Mouse (Mus musculus): ENCODE results near the gene AI464131. TPM values are rescaled to one million over a fixed set of nuclear protein-coding genes. Genes with fewer than 3 reads are reported as not detected.

AI464131 gene
- polyA plus RNA-seq, 1 experiment from 2014 or later = 4.2 TPM

DNA sequence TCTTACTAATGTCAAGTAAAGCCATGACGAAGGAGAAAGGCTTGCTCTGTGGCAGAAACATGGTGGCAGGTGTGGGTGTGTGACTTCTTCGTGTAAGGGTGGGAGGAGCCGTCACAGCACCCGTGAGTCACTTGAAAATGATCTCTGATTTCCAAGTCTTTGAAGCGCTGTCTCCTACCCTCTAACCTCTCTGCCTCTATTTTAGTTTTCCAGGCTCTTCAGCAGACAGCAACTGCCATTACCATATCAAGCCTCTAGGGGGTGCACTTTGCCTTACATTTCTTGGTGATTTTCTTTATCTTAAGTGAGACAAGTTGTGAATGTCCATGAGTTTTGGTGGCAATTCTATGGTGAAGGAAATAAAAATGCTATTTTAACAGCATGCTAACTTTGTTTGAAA, 19.9 kb upstream of the AI464131 start:
- Histone ChIP-seq H3K4me1 (0 out of 2 replicates have a peak, but pooled peaks cover 4% of the 10 kb centered on the region), H3K27me3 (no peaks in the 10 kb centered on the region; the same call in 1 of the 2 replicates), H3K9ac (no peak overlapping the region), H3K4me2 (no peak overlapping the region), H3K36me3 (no peaks in the 10 kb centered on the region), H3K4me3 (no peak overlapping the region), H3K27ac (no peak overlapping the region), H3K9me3 (no peaks in the 10 kb centered on the region)
- no peak for ATAC-seq (ENCODE audit: borderline replicate concordance, extremely low read depth, low FRiP score, low TSS enrichment)
- 42% methylated on average over 5 of the region's 5 CpGs for WGBS

DNA sequence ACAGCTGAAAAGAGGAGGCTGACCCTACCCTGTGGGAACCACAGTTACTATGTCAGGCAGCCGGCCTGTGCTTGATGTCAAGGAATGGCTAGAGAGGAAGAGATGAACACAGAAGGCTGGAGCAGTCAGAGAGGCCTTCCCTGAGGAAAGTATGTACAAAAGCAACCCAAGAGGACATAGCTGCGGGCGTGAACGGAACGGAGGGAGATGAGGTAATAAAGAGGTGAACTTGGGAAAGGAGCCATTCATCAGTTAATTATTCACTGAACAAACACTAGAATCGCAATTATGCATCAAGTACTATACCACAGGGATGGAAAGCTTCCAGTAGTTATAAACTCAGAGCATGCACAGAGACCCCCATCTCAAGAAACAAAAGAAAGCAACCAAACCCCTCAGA, 19.3 kb upstream of the AI464131 start:
- 54% methylated on average over 6 of the region's 6 CpGs for WGBS
- no peaks in the 10 kb centered on the region; the same call in 1 of the 2 replicates for H3K27me3 ChIP-seq
- no peaks in the 10 kb centered on the region for H3K36me3 ChIP-seq
- 0 out of 2 replicates have a peak, but pooled peaks cover 4% of the 10 kb centered on the region for H3K4me1 ChIP-seq
- no peak for ATAC-seq (ENCODE audit: borderline replicate concordance, extremely low read depth, low FRiP score, low TSS enrichment)
- H3K9ac ChIP-seq = no peak overlapping the region
- H3K4me2 ChIP-seq = no peak overlapping the region
- no peak overlapping the region for H3K27ac ChIP-seq
- no peak overlapping the region for H3K4me3 ChIP-seq
- no peaks in the 10 kb centered on the region for H3K9me3 ChIP-seq

DNA sequence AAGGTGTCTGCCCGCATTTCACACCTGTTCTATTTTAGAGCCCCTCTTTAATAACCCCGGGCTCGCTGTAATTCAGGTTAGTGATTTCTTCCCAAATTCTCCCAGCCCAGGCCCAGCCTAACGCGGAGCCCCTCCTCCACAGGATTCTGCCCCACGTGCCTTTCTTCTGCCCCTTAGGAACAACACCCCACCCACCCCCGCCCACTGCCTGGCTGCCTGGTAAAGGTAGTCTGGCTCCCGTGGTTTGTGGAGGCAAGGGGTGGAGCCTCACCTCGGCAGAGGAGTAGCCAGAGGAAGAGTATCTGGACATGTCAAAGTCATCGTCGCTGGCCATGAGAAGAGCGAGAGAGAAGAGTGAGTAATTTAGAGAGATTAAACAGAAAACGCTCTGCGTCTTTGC, 17.8 kb upstream of the AI464131 start:
- Histone ChIP-seq H3K9ac (no peak overlapping the region), H3K4me2 (no peak overlapping the region), H3K4me3 (no peak overlapping the region), H3K36me3 (no peaks in the 10 kb centered on the region), H3K4me1 (0 out of 2 replicates have a peak, but pooled peaks cover 4% of the 10 kb centered on the region), H3K27ac (no peak overlapping the region), H3K27me3 (no peaks in the 10 kb centered on the region; the same call in 1 of the 2 replicates), H3K9me3 (no peaks in the 10 kb centered on the region)
- 34% methylated on average over 14 of the region's 14 CpGs for WGBS
- no peak for ATAC-seq (ENCODE audit: borderline replicate concordance, extremely low read depth, low FRiP score, low TSS enrichment)

DNA sequence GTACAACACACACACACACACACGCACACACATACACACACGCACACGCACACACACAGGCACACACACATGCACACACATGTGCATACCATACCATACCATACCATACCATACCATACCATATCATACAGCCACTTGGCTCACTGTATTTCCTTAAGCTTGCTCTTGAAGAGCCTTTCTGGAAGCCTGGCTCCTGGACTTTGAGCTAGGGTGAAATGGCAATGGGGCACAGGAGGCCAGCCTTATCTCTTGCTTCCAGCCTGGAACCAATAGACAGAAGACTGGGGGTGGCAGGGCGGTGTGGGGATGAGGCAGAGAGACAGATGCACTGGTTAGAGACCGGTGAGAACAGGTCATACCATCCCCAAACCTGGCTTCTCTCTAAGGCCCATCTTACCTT, 16.3 kb upstream of the AI464131 start:
- Histone ChIP-seq H3K4me3 (no peak overlapping the region), H3K4me1 (0 out of 2 replicates have a peak, but pooled peaks cover 4% of the 10 kb centered on the region), H3K27ac (no peak overlapping the region), H3K36me3 (no peaks in the 10 kb centered on the region), H3K4me2 (no peak overlapping the region), H3K27me3 (no peaks in the 10 kb centered on the region), H3K9me3 (no peaks in the 10 kb centered on the region), H3K9ac (no peak overlapping the region)
- WGBS = 84% methylated on average over 5 of the region's 5 CpGs
- no peak for ATAC-seq (ENCODE audit: borderline replicate concordance, extremely low read depth, low FRiP score, low TSS enrichment)

DNA sequence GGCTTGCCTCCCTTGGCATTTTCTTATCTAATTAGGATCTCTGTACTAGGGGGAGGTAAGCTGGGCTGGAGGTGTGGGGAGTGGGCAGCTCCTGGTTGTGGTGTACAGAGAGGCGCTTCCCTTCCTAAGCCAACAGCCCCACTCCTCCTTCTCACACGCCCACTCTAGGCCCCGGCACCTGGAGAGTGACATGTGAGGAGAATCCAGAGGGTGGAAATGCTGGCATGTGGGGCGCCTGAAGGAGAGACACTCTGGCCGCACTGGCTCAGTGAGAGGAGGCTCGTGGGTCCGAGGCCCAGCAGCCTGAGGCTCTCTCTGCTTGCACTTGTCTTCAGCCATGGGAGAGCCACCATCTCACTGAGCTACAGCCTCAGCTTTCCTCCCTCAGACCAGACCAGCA, 15.5 kb upstream of the AI464131 start:
- H3K4me1 ChIP-seq = 0 out of 2 replicates have a peak, but pooled peaks cover 4% of the 10 kb centered on the region
- H3K27me3 ChIP-seq = 0 out of 2 replicates have a peak, but pooled peaks cover 5% of the 10 kb centered on the region
- H3K9ac ChIP-seq = no peak overlapping the region
- ATAC-seq (ENCODE audit: borderline replicate concordance, extremely low read depth, low FRiP score, low TSS enrichment) = no peak
- 58% methylated on average over 7 of the region's 7 CpGs for WGBS
- H3K27ac ChIP-seq = no peak overlapping the region
- H3K4me3 ChIP-seq = no peak overlapping the region
- no peaks in the 10 kb centered on the region for H3K36me3 ChIP-seq
- H3K4me2 ChIP-seq = no peak overlapping the region
- no peaks in the 10 kb centered on the region for H3K9me3 ChIP-seq

DNA sequence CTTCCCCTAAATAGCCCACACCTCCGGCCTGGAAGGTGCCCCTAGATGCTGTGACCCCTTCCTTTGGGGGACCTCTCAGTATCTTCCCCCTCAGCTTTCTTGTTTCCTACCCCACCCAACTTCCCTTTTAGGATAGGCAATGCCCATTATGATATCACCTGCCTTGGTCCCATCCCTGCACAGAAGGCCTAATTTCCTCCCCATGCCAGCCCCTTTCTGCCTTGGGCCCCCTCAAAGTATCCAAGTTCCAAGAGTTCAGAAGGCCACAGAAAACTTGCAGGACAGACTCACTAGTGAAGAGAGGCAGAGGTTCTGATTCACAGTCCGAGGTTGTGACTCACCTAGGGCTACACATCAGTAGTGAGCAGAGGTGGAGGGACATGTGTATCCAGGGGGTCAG, 14.4 kb upstream of the AI464131 start, which contains the start of gene 1110017D15Rik:
Gene 1110017D15Rik, minus strand, starts transcription at position 101 of the 400 bp plus-strand sequence.
- Histone ChIP-seq H3K27ac (no peak within 1 kb of the TSS), H3K36me3 (no peaks in the 10 kb centered on the region), H3K9ac (no peak within 1 kb of the TSS), H3K4me1 (no peaks in the 10 kb centered on the region), H3K9me3 (no peaks in the 10 kb centered on the region), H3K4me3 (no peak within 1 kb of the TSS), H3K4me2 (no peak within 1 kb of the TSS), H3K27me3 (0 out of 2 replicates have a peak, but pooled peaks cover 5% of the 10 kb centered on the region)
- ATAC-seq (ENCODE audit: borderline replicate concordance, extremely low read depth, low FRiP score, low TSS enrichment) = no peak
- WGBS = 78% methylated on average over 2 of the region's 2 CpGs

DNA sequence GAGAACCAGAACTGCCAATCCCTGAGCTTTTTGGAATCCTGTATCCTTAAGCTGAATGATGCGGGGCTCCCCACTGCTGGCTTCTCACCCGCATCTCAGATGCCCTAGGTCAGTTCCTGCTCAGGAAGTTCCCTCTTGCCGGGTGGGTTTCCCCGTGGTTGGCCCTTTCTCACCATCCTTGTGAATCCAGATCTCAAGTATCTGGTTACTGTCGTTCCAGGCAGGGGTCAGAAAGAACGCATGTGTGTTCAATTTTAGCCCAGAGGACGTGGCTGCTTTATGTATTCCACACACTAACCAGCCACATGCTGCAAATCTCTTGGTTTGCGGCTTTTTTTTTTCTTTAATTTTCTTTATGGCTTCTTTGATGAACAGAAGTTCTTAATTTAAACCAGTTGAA, 10.8 kb upstream of the AI464131 start:
- H3K9ac ChIP-seq = no peak overlapping the region
- no peaks in the 10 kb centered on the region for H3K36me3 ChIP-seq
- H3K27me3 ChIP-seq = peaks cover 8% of the 10 kb centered on the region
- 21% methylated on average over 8 of the region's 8 CpGs for WGBS
- ATAC-seq (ENCODE audit: borderline replicate concordance, extremely low read depth, low FRiP score, low TSS enrichment) = no peak
- no peak overlapping the region for H3K27ac ChIP-seq
- H3K4me3 ChIP-seq = no peak overlapping the region
- H3K9me3 ChIP-seq = no peaks in the 10 kb centered on the region
- H3K4me1 ChIP-seq = no peaks in the 10 kb centered on the region
- no peak overlapping the region for H3K4me2 ChIP-seq

DNA sequence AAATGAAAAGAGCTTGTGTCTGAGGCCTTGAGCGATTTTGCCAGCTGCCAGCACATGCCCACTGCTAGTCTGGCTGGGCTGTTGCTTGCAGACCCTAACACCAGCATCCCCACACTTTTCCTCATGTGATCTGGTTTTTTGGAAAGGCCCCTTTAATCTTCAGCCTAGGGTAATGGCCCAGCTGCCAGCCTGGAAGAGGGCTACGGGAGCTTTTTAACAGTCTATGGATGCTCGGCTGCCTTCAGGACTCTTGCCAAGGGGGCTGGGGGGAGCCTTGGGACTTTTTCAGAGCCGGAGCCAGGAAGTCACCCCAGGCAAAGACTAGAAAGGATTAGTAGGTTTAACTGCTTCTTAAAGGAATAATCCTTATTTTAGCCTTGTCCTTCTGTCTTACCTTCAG, 10.4 kb upstream of the AI464131 start:
- Histone ChIP-seq H3K36me3 (no peaks in the 10 kb centered on the region), H3K4me1 (no peaks in the 10 kb centered on the region), H3K9ac (no peak overlapping the region), H3K27ac (no peak overlapping the region), H3K4me3 (no peak overlapping the region), H3K4me2 (no peak overlapping the region), H3K9me3 (no peaks in the 10 kb centered on the region), H3K27me3 (peaks cover 8% of the 10 kb centered on the region)
- no peak for ATAC-seq (ENCODE audit: borderline replicate concordance, extremely low read depth, low FRiP score, low TSS enrichment)
- 35% methylated on average over 4 of the region's 4 CpGs for WGBS

DNA sequence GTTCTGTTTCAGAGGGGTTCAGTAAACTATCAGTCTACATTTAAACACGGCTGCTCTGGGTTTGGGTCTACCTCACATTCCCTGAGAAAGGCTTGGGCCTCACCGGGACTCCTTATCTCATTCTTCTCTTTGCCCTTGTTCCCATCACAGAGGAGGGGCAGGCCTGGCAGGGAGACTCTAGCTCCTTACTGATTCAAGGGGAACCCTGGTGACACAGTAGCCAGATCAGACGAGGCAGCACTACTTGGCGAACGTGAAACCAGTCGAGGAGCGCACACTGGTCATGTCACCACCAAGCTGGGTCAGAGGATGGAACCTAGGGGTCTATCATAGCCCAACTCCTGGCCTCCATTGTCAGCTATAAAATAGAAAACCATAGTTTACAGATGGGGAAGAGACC, 5.1 kb upstream of the AI464131 start:
- whole genome bisulfite sequencing = 53% methylated on average over 7 of the region's 7 CpGs

DNA sequence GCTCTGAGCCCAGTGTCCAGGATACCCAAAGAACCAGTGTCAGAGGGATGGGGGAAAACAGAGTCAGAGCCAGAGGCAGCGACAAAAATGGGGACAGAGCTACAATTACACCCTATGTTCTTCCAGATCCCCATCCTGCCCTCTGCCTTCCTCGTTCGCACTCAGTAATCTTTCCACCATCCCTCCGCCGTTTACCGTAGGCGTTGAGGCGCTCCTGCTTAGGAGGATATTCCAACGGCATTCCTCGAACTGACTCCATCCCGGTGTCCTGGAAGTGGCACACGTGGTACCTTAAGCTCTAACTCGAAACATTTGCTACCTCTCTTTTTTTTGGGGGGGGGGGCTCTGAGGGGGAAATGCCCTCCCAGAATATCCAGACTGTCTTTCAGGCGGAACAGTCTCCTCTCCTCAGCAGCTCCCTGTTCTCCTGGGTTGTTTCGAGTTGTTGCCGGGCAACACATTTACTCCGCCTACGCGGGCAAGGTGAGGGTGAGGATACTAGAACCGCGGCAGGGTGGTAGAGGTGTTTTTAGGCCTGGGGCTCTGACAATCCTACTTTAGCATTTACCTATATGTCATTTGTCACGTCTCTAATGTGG, 4.5 kb upstream of the AI464131 start:
- H3K9ac ChIP-seq = peak overlapping the region; percentile 43
- WGBS = 4% methylated on average over 22 of the region's 22 CpGs
- ATAC-seq (ENCODE audit: borderline replicate concordance, extremely low read depth, low FRiP score, low TSS enrichment) = no peak

More for the DNA sequence above, 5.1 kb upstream of the AI464131 start:
- no peaks in the 10 kb centered on the region for H3K9me3 ChIP-seq
- peaks cover 10% of the 10 kb centered on the region for H3K4me1 ChIP-seq
- no peak overlapping the region for H3K27ac ChIP-seq
- no peak overlapping the region for H3K9ac ChIP-seq
- no peak for ATAC-seq (ENCODE audit: borderline replicate concordance, extremely low read depth, low FRiP score, low TSS enrichment)
- H3K4me2 ChIP-seq = no peak overlapping the region
- H3K4me3 ChIP-seq = no peak overlapping the region
- H3K36me3 ChIP-seq = no peaks in the 10 kb centered on the region
- peaks cover 6% of the 10 kb centered on the region for H3K27me3 ChIP-seq

DNA sequence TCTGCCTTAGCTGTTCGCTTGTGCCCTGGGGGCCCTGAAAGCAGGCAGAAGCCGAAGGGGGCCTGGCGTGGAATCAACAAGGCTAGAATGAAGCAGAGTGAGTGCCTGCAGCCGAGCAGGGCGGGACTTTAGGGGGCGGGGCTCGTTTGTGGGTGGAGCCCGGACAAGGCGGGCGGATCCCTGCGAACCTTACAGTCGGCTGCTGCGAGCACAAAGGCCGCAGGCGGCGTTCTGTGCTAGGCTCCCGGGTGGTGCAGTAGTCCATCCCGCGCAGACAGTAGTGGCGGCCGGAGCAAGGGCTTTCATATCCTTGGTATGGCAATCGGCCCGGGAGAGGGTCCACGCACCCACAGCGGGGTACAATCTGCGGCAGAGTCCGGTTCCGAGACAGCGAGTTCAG, 4.0 kb upstream of the AI464131 start:
- Histone ChIP-seq H3K27me3 (peaks cover 6% of the 10 kb centered on the region), H3K27ac (no peak overlapping the region), H3K4me1 (peaks cover 14% of the 10 kb centered on the region), H3K9ac (peak overlapping the region; percentile 43), H3K9me3 (no peaks in the 10 kb centered on the region), H3K4me3 (peak overlapping the region; percentile 52), H3K4me2 (peak overlapping the region; percentile 87), H3K36me3 (no peaks in the 10 kb centered on the region)
- ATAC-seq (ENCODE audit: borderline replicate concordance, extremely low read depth, low FRiP score, low TSS enrichment) = peak; percentile 66; the same call in 1 of the 2 replicates
- under 1% methylated on average over 29 of the region's 29 CpGs for WGBS

More for the DNA sequence above, 4.5 kb upstream of the AI464131 start:
- Histone ChIP-seq H3K4me2 (peak overlapping the region; percentile 87), H3K4me1 (peaks cover 14% of the 10 kb centered on the region), H3K9me3 (no peaks in the 10 kb centered on the region), H3K4me3 (peak overlapping the region; percentile 52), H3K27me3 (peaks cover 6% of the 10 kb centered on the region), H3K36me3 (no peaks in the 10 kb centered on the region), H3K27ac (no peak overlapping the region)

DNA sequence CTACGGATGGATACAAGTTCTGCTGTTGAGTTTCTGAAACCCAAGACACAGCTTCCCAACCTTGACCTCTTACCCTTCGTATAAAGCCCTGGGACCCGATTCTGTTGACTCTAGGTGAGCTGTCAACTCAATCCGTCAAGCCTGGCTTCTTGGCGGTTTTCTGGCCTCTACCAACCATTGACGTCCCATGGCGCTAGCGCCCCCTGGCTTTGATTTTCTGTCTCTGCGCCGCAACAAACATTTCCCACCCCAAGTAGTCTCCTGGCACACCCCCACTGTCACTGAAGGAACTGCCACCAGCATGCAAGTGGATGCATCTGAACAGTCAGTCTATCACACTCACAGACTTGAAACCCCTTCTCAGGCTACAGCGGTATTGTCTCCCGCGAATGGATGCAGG, 3.3 kb upstream of the AI464131 start:
- Histone ChIP-seq H3K4me3 (peak overlapping the region; percentile 52), H3K9me3 (no peaks in the 10 kb centered on the region), H3K4me1 (peaks cover 14% of the 10 kb centered on the region), H3K4me2 (peak overlapping the region; percentile 87), H3K27me3 (peaks cover 10% of the 10 kb centered on the region), H3K9ac (peak overlapping the region; percentile 43; the same call in 1 of the 2 replicates), H3K36me3 (no peaks in the 10 kb centered on the region), H3K27ac (no peak overlapping the region)
- 12% methylated on average over 13 of the region's 13 CpGs for WGBS
- no peak for ATAC-seq (ENCODE audit: borderline replicate concordance, extremely low read depth, low FRiP score, low TSS enrichment)

Data from lung, embryonic 15.5 days (tissue).